Mouse (Mus musculus) hindbrain, embryonic 12.5 days (tissue): Measurements from ENCODE around the gene Gpd1l. TPM values are rescaled to one million over a fixed set of nuclear protein-coding genes. Genes with fewer than 3 reads are reported as not detected.

Experiments used
- ATAC-seq: fragments of 200-750 bp; cut with Nextera tagmentation; 2 replicates; pipeline ENCODE4 v1.8.0; 2017; ENCODE audit warnings: moderate TSS enrichment; ENCODE audit not compliant: low FRiP score
- H3K27ac ChIP-seq: fragments of 300-500 bp; sonication (generic); 2 replicates; pipeline ENCODE4 v1.5.1; 2016; ENCODE audit warnings: mild to moderate bottlenecking
- H3K27me3 ChIP-seq: fragments of 300-500 bp; sonication (generic); 2 replicates; pipeline ENCODE4 v1.6.1; 2016; ENCODE audit warnings: mild to moderate bottlenecking
- H3K36me3 ChIP-seq: fragments of 300-500 bp; sonication (generic); 2 replicates; pipeline ENCODE4 v1.6.1; 2016; ENCODE audit warnings: mild to moderate bottlenecking
- H3K4me1 ChIP-seq: fragments of 300-500 bp; sonication (generic); 2 replicates; pipeline ENCODE4 v1.6.1; 2016
- H3K4me2 ChIP-seq: fragments of 300-500 bp; sonication (generic); replicated peaks from 2 replicates; pipeline ENCODE4 v1.6.1; 2016; ENCODE audit warnings: mild to moderate bottlenecking
- H3K4me3 ChIP-seq: fragments of 300-500 bp; sonication (generic); 2 replicates; pipeline ENCODE4 v1.5.1; 2016; ENCODE audit warnings: mild to moderate bottlenecking
- H3K9ac ChIP-seq: fragments of 300-500 bp; sonication (generic); 2 replicates; pipeline ENCODE4 v1.6.1; 2016; ENCODE audit warnings: mild to moderate bottlenecking, moderate library complexity
- H3K9me3 ChIP-seq: fragments of 300-500 bp; sonication (generic); replicated peaks from 2 replicates; pipeline ENCODE4 v1.6.1; 2016; ENCODE audit warnings: mild to moderate bottlenecking
- WGBS: fragments of 180-500 bp; shearing (Covaris S2); methylation state at CpG from one replicate; pipeline ENCODE4 v1.1.7; 2016; 5-methylcytosine and 5-hydroxymethylcytosine counted together
- polyA plus RNA-seq: library from polyadenylated mRNA; unstranded; fragments of >200 nt; fragmentation: Nextera tagmentation; extraction: Ambion mirVana; gene quantifications from 2 replicates; pipeline ENCODE4 v1.2.1, GENCODE M21; 2016

Gpd1l gene
- polyA plus RNA-seq, 1 experiment from 2014 or later, result 16.3 TPM

DNA sequence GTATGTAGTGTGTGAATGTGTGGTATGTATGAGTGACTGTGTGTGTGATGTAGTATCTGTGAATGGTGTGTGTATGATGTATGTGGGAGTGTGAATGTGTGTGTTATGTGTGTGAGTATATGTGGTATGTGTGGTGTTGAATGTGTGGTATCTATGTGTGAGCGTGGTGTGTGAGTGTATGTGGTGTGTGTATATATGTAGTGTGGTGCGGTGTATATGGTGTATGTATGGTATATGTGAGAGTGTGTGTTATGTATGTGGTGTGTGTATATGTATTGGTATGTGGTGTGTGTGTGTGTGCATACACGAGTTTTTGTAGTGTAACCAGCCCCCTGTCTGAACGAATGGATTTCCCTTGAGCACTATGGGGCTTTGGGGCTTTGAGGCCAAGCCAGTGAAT is 48.2 kb downstream of the Gpd1l start:
- H3K9me3 ChIP-seq, result 0 out of 2 replicates have a peak, but pooled peaks cover 3% of the 10 kb centered on the region
- ATAC-seq, result no peak
- H3K9ac ChIP-seq, result no peak overlapping the region
- no peak overlapping the region for H3K27ac ChIP-seq
- H3K27me3 ChIP-seq, result no peaks in the 10 kb centered on the region
- no peaks in the 10 kb centered on the region for H3K36me3 ChIP-seq
- no peak overlapping the region for H3K4me2 ChIP-seq
- WGBS, result 76% methylated on average over 4 of the region's 4 CpGs
- no peak overlapping the region for H3K4me3 ChIP-seq
- 0 out of 2 replicates have a peak, but pooled peaks cover 3% of the 10 kb centered on the region for H3K4me1 ChIP-seq

DNA sequence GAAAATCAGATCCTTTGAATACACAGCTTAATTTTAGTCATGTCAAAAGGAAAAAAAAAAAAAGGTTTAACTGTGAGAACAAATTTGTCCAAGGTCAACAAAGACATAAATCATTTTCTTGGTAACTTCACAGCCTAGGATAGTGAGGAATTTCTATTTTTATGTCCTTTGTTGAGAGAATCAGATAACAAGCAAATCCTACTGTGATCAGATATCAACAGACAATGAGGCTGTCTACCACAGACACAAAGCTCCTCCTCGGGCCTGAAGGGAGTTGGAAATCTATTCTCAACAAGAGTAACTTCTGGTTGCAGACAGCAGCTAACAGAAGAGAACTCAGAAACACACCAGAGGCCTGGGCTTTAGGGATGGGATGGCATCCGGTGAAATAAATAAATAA is 51.8 kb downstream of the Gpd1l start:
- WGBS, result 85% methylated on average over 2 of the region's 2 CpGs
- Histone ChIP-seq H3K27ac (no peak overlapping the region), H3K4me1 (no peaks in the 10 kb centered on the region), H3K36me3 (no peaks in the 10 kb centered on the region), H3K9me3 (0 out of 2 replicates have a peak, but pooled peaks cover 3% of the 10 kb centered on the region), H3K27me3 (no peaks in the 10 kb centered on the region), H3K4me2 (no peak overlapping the region), H3K9ac (no peak overlapping the region), H3K4me3 (no peak overlapping the region)
- ATAC-seq, result no peak

DNA sequence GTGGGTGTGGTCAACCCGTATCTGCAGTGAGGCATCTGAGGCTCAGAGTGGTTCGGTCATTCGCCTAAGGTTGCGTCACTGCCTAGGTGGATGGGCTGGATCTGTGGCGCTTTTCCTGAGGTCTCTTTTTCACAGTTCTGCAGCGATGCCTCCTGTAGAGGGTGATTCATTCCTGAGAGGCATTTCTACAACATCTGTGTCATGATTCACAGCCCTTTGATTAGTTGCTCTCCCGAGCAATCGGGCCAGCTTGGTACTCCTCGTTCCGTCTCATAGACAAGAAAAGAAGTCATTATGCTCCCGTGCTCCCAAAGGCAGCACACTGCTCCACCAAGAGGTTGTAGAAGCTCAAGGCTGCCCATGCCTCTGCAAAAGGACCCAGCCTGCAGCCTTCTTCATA is 78.5 kb downstream of the Gpd1l start:
- Histone ChIP-seq H3K9ac (no peak overlapping the region), H3K4me2 (no peak overlapping the region), H3K36me3 (no peaks in the 10 kb centered on the region), H3K27me3 (no peaks in the 10 kb centered on the region), H3K4me1 (no peaks in the 10 kb centered on the region), H3K4me3 (no peak overlapping the region), H3K9me3 (no peaks in the 10 kb centered on the region), H3K27ac (no peak overlapping the region)
- no peak for ATAC-seq
- WGBS, result 74% methylated on average over 11 of the region's 11 CpGs

DNA sequence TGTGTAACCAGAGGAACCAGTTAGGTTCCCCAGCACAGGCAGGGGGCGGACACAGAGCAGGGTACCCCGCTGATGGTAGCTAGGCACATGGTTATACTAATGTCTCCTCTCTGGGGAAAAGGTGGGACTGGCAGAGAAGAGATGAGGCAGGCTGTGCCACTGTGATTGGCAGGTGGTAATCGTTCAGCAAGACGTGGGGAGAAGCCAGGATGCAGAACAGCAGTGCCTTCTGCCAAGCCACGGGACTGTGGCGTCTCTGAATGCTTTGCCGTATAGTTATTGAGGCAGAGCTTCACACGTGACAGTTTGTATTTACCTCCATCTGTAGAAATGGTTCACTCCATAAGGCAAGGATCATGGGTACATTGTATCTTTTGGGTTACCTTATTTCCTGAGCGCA is 79.1 kb downstream of the Gpd1l start:
- H3K4me1 ChIP-seq, result no peaks in the 10 kb centered on the region
- no peaks in the 10 kb centered on the region for H3K9me3 ChIP-seq
- H3K4me2 ChIP-seq, result no peak overlapping the region
- H3K27me3 ChIP-seq, result no peaks in the 10 kb centered on the region
- 64% methylated on average over 9 of the region's 9 CpGs for WGBS
- H3K9ac ChIP-seq, result no peak overlapping the region
- H3K27ac ChIP-seq, result no peak overlapping the region
- H3K4me3 ChIP-seq, result no peak overlapping the region
- ATAC-seq, result no peak
- no peaks in the 10 kb centered on the region for H3K36me3 ChIP-seq

DNA sequence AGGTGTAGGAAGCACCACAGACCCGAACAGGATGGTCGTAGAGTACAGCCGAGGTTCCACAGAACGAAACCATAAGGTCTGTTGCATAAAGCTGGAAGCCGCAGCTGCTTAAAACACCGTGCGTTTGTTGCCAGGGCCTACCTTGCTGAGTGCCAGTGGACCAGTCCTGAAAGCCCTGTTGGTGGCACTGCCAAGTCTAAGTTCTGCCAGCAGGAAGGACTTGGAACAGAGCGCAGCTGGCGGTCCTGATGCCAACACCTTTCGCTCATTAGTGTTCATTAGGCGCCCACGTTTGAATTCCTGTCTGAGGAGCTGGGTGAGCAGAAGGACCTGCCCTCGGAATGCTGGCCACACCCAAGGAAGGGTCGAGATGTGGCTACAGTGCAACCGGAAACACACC is 80.5 kb downstream of the Gpd1l start:
- 86% methylated on average over 15 of the region's 15 CpGs for WGBS
- H3K9me3 ChIP-seq, result no peaks in the 10 kb centered on the region
- no peaks in the 10 kb centered on the region for H3K4me1 ChIP-seq
- ATAC-seq, result no peak
- no peak overlapping the region for H3K4me3 ChIP-seq
- H3K4me2 ChIP-seq, result no peak overlapping the region
- H3K36me3 ChIP-seq, result no peaks in the 10 kb centered on the region
- H3K9ac ChIP-seq, result no peak overlapping the region
- no peaks in the 10 kb centered on the region for H3K27me3 ChIP-seq
- no peak overlapping the region for H3K27ac ChIP-seq

DNA sequence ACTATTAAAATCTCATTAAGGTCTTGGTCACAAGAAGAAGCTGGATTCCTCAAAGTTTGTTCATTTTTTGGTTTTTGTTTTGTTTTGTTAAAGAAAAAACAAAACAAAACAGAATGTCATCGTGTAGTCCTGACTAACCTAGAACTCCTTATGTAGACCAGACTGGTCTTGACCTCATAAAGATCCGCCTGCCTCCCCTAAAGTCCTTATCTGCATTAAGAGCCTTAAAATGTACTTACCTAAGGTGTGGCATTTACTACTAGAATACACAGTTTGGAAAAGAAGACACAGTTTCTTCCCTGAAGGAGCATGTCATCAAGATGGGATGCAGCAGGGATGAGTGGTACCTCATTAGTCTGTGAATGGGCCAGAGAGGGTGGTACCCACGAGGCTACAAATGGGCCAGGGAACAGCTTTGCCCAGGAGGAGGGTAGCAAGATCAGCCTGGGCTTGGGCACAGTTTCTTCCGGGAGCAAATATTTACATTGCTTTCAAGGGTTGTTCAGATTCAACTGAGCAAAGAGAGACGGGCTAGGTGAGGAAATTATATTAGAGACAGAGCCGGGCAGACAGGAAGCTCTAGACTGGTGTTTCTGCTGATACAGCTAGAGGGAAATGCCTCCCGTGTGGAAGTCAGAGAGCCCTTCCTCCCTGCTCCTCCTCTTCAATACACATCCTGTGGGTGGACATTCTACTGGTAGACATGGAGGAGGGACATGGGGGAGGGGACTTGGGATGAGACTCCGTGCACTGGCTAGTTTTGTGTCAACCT is 82.2 kb downstream of the Gpd1l start:
- 75% methylated on average over 8 of the region's 8 CpGs for whole genome bisulfite sequencing
- ATAC-seq, result no peak
- no peak overlapping the region for H3K4me3 ChIP-seq
- H3K4me1 ChIP-seq, result no peaks in the 10 kb centered on the region
- no peaks in the 10 kb centered on the region for H3K9me3 ChIP-seq
- H3K27ac ChIP-seq, result no peak overlapping the region
- no peaks in the 10 kb centered on the region for H3K27me3 ChIP-seq
- no peak overlapping the region for H3K4me2 ChIP-seq
- no peaks in the 10 kb centered on the region for H3K36me3 ChIP-seq
- H3K9ac ChIP-seq, result no peak overlapping the region

Other genes starting within 250 kb of the Gpd1l start
- gene Dync1li1, start 245.2 kb downstream of the Gpd1l start, polyA plus RNA-seq, result 124 and 125 TPM in 2 replicates
- 25.8 and 26.0 TPM in 2 replicates for gene Cmtm6, start 202.9 kb downstream of the Gpd1l start, polyA plus RNA-seq
- gene Cmtm7, start 152.1 kb downstream of the Gpd1l start, polyA plus RNA-seq, result 43.9 and 50.9 TPM in 2 replicates
- 24.1 and 41.5 TPM in 2 replicates for gene Cmtm8, start 89.8 kb downstream of the Gpd1l start, polyA plus RNA-seq
- 2.9 and 3.3 TPM in 2 replicates for gene Osbpl10, start 44.6 kb upstream of the Gpd1l start, polyA plus RNA-seq
- 350 and 413 TPM in 2 replicates for gene Rps27rt, start 48.8 kb upstream of the Gpd1l start, polyA plus RNA-seq